Mouse (Mus musculus): Measurements from ENCODE around the gene 4930412O13Rik.

DNA sequence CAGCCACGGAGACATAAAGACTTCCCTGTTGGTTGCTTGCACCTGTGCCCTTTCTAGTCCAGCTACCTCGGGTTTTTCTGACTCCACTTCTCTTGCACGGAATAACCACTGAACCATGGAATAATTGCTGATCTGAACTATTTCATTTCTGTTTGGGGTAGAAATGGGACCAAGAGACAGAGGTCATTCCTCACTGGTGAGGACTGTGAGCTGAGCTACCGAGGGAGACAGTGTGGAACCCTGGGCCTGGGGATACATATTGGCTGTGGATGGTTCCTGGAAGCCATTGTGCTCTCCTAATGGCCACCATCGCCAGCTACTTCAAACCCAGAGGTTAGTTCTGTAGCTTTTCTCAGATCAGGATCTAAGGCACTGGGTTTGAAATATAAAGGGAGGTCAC lies 9.9 kb downstream of the 4930412O13Rik start:
- TF ChIP-seq POLR2A (IDR thresholded peaks at IDR 0.05; ENCODE audit: control insufficient read depth, low read depth, low read length) (no peak), CTCF (IDR thresholded peaks at IDR 0.05; ENCODE audit: control insufficient read depth, insufficient read depth, insufficient replicate concordance, low read depth, low read length) (no peak)
